Mouse (Mus musculus): ENCODE data around the gene Tkfc.

The Tkfc gene

DNA sequence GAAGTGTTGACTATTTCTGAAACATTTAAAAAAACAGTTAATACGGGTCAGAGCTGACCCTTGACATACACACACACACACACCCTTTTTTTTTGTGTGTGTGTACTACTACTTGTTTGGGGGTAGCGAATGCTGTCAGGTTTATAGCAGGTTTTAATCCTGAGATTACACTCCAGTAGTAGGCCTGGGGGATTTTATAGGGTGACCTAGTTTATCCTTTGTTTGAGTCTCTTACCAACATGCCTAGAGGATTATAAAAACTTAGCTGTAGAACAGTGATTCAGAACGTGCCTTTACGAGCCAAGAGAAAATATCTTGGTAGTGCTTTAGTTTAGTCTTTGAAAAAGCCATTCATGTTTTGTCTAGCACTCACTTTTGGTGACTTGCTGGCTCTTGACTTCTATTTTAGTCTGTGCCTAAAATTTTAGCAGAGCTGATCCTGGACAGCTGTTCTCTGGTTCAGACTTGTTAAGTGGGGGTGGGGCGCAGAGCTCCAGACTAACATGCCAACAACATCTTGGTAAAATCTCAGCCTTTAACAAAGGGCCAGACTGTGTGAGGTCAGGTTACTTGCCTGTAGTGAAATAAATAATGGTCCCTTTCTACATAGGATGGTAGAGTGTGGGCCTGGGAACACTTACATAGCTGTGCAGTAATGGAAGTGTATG is 3.3 kb upstream of the Tkfc start:
- no peaks in the 10 kb centered on the region for H3K27me3 ChIP-seq (ENCODE audit: insufficient read depth, low read length)
- peaks cover 61% of the 10 kb centered on the region for H3K4me1 ChIP-seq (replicated peaks; ENCODE audit: low read depth, low read length)
- peak overlapping the region; percentile 5; the same call in 1 of the 2 replicates for H3K4me3 ChIP-seq (replicated peaks; ENCODE audit: low read length)
- peaks cover 74% of the 10 kb centered on the region for H3K36me3 ChIP-seq (ENCODE audit: insufficient read depth, low read length)
- no peak for TF ChIP-seq CTCF (conservative IDR thresholded peaks at IDR 0.05; ENCODE audit: low read length)
- no peak for TF ChIP-seq POU5F1 (IDR thresholded peaks at IDR 0.05; ENCODE audit: borderline replicate concordance, low read length)
- TF ChIP-seq NANOG (IDR thresholded peaks at IDR 0.05; ENCODE audit: borderline replicate concordance, low read length) = no peak
- H3K9me3 ChIP-seq (ENCODE audit: low read length) = no peaks in the 10 kb centered on the region

DNA sequence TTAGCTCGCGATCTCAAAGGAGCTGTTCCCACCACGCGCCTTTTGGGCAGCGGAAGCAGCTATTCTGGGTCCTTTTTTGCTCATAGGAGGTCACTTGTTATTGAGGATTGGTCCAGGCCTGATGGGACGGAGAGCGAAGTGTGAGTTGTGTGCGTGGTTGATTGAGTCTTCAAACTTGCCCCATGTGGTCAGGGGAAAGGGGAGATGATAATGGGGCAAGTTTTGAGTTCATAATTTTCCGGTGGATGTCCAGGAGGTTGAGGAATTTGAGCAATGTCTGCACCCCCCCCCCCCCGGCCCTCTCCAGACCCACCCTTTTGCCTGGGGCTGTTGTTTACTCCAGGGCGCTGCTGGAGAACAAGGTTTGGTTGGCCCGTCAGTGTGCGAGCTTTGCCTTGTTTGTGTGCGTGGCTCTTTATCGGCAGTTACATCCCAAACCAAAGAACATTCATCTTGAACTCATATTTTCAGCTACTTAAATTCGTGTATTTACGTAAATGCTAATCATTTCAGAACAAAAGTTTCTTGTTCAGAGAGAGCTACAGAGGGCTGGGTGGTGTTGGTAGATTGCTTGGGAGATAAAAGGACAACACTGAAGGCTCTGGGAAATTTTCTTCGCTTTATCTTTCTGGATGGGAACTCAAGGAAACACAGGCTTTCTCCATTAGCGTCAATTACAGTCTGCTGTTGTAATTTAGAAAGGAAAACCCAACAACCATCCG is 608 bp upstream of the Tkfc start:
- Histone ChIP-seq H3K4me1 (replicated peaks; ENCODE audit: low read depth, low read length) (peaks cover 80% of the 10 kb centered on the region), H3K27me3 (ENCODE audit: insufficient read depth, low read length) (no peaks in the 10 kb centered on the region), H3K4me3 (replicated peaks; ENCODE audit: low read length) (peak overlapping the region; percentile 99), H3K36me3 (ENCODE audit: insufficient read depth, low read length) (peaks cover 50% of the 10 kb centered on the region), H3K9me3 (ENCODE audit: low read length) (no peaks in the 10 kb centered on the region)
- no peak for TF ChIP-seq POU5F1 (IDR thresholded peaks at IDR 0.05; ENCODE audit: borderline replicate concordance, low read length)
- TF ChIP-seq NANOG (IDR thresholded peaks at IDR 0.05; ENCODE audit: borderline replicate concordance, low read length) = no peak
- TF ChIP-seq CTCF (conservative IDR thresholded peaks at IDR 0.05; ENCODE audit: low read length) = no peak

DNA sequence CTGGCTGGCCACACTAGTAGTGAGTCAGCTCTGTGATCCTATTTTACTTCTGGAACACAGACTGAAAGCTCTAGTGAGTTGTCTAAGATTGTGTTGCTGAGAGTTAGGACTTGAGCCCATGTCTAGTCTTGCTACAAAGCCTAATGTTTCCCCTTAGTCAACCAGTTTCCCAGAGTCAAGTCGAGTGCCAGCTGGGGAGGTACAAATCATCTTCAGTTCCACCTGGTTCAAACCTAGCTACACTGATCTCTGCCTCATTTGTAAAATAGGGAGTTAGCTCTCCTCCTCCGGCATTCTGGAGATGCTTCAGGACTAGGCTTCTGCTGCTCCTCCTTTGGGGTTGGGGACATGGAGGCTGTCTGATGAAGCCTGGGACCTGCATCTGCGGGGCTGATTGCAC is 920 bp downstream of the Tkfc start:
- Histone ChIP-seq H3K4me1 (replicated peaks; ENCODE audit: low read depth, low read length) (peaks cover 78% of the 10 kb centered on the region), H3K36me3 (ENCODE audit: insufficient read depth, low read length) (peaks cover 49% of the 10 kb centered on the region), H3K4me3 (replicated peaks; ENCODE audit: low read length) (peak overlapping the region; percentile 99), H3K9me3 (ENCODE audit: low read length) (no peaks in the 10 kb centered on the region), H3K27me3 (ENCODE audit: insufficient read depth, low read length) (no peaks in the 10 kb centered on the region)
- TF ChIP-seq POU5F1 (IDR thresholded peaks at IDR 0.05; ENCODE audit: borderline replicate concordance, low read length) (no peak), NANOG (IDR thresholded peaks at IDR 0.05; ENCODE audit: borderline replicate concordance, low read length) (no peak), CTCF (conservative IDR thresholded peaks at IDR 0.05; ENCODE audit: low read length) (no peak)

DNA sequence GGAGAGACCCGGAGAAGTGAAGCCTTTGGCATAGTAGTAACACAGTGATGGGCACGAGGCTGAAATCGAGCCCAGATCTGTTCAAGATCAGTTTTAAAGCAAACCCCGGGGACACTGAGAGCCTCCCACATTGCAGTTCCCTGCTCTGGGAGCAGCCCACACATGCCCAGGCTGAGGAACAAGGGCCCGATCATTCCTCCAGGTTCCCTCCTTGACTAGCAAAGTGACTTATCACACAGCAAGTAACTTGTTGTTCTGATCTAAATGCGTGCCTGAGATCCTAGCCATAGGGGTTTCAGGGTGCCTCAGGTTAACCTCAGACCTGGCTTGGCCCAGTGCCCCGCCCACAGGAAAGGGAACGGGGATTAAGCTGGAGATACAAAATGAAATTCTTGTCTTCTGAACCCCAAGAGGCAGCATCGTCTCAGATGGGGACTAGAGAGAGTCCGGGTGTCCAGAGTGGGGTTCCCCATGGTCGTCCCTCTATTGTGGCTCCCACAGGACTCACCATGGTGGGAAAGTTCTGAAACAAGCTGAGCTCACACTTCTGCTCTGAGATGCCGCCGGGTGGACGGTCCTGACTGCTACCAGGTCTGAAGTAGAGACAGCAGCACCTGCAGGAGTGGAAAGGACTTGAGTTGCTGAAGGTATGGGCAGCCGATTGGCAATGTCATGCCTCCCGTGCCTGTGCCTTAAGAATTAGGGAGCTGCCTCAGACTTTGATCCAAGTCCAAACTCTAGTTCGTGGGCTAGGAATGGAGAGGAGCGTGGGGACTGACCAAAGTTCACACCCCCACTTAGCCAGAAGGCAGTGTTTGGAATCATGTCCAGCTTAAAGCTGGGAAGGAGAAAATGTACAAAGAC is 1.6 kb downstream of the Tkfc start:
- Histone ChIP-seq H3K4me3 (replicated peaks; ENCODE audit: low read length) (peak overlapping the region; percentile 99), H3K4me1 (replicated peaks; ENCODE audit: low read depth, low read length) (peaks cover 76% of the 10 kb centered on the region), H3K36me3 (ENCODE audit: insufficient read depth, low read length) (peaks cover 49% of the 10 kb centered on the region), H3K9me3 (ENCODE audit: low read length) (no peaks in the 10 kb centered on the region), H3K27me3 (ENCODE audit: insufficient read depth, low read length) (no peaks in the 10 kb centered on the region)
- TF ChIP-seq NANOG (IDR thresholded peaks at IDR 0.05; ENCODE audit: borderline replicate concordance, low read length) = no peak

DNA sequence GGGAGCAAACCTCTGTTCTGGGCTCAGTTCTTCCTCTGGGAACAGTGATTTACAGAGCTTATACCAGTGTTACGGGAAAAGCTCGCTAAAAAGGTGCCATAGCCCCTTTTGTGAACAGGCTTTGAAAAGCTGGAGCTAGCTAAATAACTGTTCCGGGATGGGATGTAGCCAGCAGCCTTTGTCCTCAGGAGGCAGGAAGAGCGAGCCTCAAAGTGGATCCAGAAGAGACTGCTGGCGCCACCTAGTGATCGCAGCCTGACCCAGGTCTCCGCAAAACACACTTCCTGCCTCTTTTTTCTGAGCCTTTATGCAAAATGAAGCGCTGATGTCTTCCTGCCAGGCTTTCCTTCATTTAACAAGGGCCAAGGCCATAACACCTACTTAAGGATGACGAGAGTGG is 2.7 kb downstream of the Tkfc start:
- H3K9me3 ChIP-seq (ENCODE audit: low read length) = no peaks in the 10 kb centered on the region
- H3K4me1 ChIP-seq (replicated peaks; ENCODE audit: low read depth, low read length) = peaks cover 68% of the 10 kb centered on the region
- H3K27me3 ChIP-seq (ENCODE audit: insufficient read depth, low read length) = no peaks in the 10 kb centered on the region
- H3K4me3 ChIP-seq (replicated peaks; ENCODE audit: low read length) = peak overlapping the region; percentile 99
- no peak for TF ChIP-seq POU5F1 (IDR thresholded peaks at IDR 0.05; ENCODE audit: borderline replicate concordance, low read length)
- TF ChIP-seq CTCF (conservative IDR thresholded peaks at IDR 0.05; ENCODE audit: low read length) = peak; percentile 82
- no peak for TF ChIP-seq NANOG (IDR thresholded peaks at IDR 0.05; ENCODE audit: borderline replicate concordance, low read length)
- H3K36me3 ChIP-seq (ENCODE audit: insufficient read depth, low read length) = peaks cover 49% of the 10 kb centered on the region

DNA sequence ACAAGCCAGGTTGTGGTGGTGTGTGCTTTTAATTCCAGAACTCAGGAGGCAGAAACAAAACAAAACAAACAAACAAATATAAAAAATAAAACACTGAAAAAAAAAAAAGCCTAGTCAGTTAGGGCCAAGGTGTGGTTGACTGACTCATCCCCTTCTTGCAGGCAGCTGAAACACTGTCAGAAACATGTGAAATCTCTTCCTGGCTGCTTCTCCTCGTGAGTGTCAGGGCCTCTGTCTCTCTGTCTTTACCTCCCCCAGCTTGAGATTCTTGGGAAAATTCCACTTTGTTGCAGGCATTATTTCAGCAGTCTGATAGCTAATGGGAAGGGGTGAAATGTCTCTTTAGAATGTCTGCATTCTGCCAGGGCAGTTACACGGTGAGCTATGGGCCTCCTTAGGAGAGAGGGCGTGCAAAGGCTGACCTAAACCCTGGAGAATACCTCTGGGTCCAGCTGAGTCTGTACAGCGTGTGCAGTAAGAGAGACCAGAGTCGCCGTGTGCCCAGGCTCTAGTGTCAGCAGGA is 3.1 kb downstream of the Tkfc start:
- peak overlapping the region; percentile 63 for H3K4me3 ChIP-seq (replicated peaks; ENCODE audit: low read length)
- no peaks in the 10 kb centered on the region for H3K27me3 ChIP-seq (ENCODE audit: insufficient read depth, low read length)
- TF ChIP-seq CTCF (conservative IDR thresholded peaks at IDR 0.05; ENCODE audit: low read length) (no peak), NANOG (IDR thresholded peaks at IDR 0.05; ENCODE audit: borderline replicate concordance, low read length) (no peak), POU5F1 (IDR thresholded peaks at IDR 0.05; ENCODE audit: borderline replicate concordance, low read length) (no peak)
- H3K4me1 ChIP-seq (replicated peaks; ENCODE audit: low read depth, low read length) = peaks cover 64% of the 10 kb centered on the region
- H3K9me3 ChIP-seq (ENCODE audit: low read length) = no peaks in the 10 kb centered on the region
- H3K36me3 ChIP-seq (ENCODE audit: insufficient read depth, low read length) = peaks cover 48% of the 10 kb centered on the region

GRCm38 (mm10) chr19:10599648-10600047 is 5.8 kb downstream of the Tkfc start:
- Histone ChIP-seq H3K4me3 (replicated peaks; ENCODE audit: low read length) (no peak overlapping the region), H3K4me1 (replicated peaks; ENCODE audit: low read depth, low read length) (peaks cover 49% of the 10 kb centered on the region), H3K27me3 (ENCODE audit: insufficient read depth, low read length) (no peaks in the 10 kb centered on the region), H3K36me3 (ENCODE audit: insufficient read depth, low read length) (peaks cover 65% of the 10 kb centered on the region), H3K9me3 (ENCODE audit: low read length) (no peaks in the 10 kb centered on the region)
- TF ChIP-seq CTCF (conservative IDR thresholded peaks at IDR 0.05; ENCODE audit: low read length) = no peak
- TF ChIP-seq NANOG (IDR thresholded peaks at IDR 0.05; ENCODE audit: borderline replicate concordance, low read length) = no peak
- no peak for TF ChIP-seq POU5F1 (IDR thresholded peaks at IDR 0.05; ENCODE audit: borderline replicate concordance, low read length)

DNA sequence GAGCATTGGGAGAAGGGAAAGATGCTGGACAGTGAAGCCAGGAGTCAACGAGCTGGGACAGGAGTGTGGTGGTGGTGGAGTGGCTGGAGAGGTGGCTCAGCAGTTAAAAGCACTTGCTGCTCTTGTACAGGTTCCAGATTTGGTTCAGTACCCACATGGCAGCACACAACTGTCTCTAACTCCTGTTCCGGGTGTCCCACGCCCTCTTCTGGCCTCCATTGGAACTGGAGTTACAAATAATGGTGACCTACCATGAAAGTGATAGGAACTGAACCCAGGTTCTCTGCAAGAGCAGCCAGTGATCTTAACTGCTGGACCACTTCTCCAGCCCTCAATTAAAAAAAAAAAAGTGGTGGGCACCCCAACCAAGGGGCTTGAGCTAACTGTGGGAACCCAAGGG is 7.3 kb downstream of the Tkfc start:
- Histone ChIP-seq H3K4me1 (replicated peaks; ENCODE audit: low read depth, low read length) (peaks cover 34% of the 10 kb centered on the region), H3K4me3 (replicated peaks; ENCODE audit: low read length) (no peak overlapping the region), H3K36me3 (ENCODE audit: insufficient read depth, low read length) (peaks cover 80% of the 10 kb centered on the region), H3K27me3 (ENCODE audit: insufficient read depth, low read length) (no peaks in the 10 kb centered on the region), H3K9me3 (ENCODE audit: low read length) (no peaks in the 10 kb centered on the region)
- peak; percentile 44 for TF ChIP-seq CTCF (conservative IDR thresholded peaks at IDR 0.05; ENCODE audit: low read length)
- TF ChIP-seq POU5F1 (IDR thresholded peaks at IDR 0.05; ENCODE audit: borderline replicate concordance, low read length) = no peak
- no peak for TF ChIP-seq NANOG (IDR thresholded peaks at IDR 0.05; ENCODE audit: borderline replicate concordance, low read length)
